9 mouse cellular contexts compared by ENCODE assay signal in genomic region chr3:23937299-23937698, GRCm38 (mm10).
DNase-seq lines count a peak whose midpoint lies in the region; ATAC-seq and TF ChIP-seq lines count a peak whose summit lies in the region.
"Had no signal": no experiment of that assay in that cellular context is flagged by ENCODE, and none has a peak within 500 bp of the region (broad histone marks: within the 10 kb centered on the region; RNA-seq: fewer than 3 reads in every experiment).

No protein-coding gene starts in this region.

- no peak; the same call in 1 of the 2 replicates for ATAC-seq in hindbrain, embryonic 14.5 days (ENCODE audit: low FRiP score)

- no peak for TF ChIP-seq CTCF in layer of hippocampus, adult 2 months (conservative IDR thresholded peaks at IDR 0.05)

- 39% methylated on average over 5 of the region's 5 CpGs for WGBS in hindbrain, embryonic 14.5 days
- 16% methylated on average over 5 of the region's 5 CpGs for WGBS in large intestine, adult 2 months

- no peak overlapping the region for H3K9ac ChIP-seq in hindbrain, embryonic 14.5 days
- H3K9ac ChIP-seq: liver, embryonic 14.5 days had no signal

- H3K36me3 ChIP-seq in hindbrain, embryonic 14.5 days (replicated peaks; ENCODE audit: control insufficient read depth, insufficient read depth), result no peaks in the 10 kb centered on the region

- H3K27me3 ChIP-seq in hindbrain, embryonic 14.5 days (ENCODE audit: control insufficient read depth, insufficient read depth, low read length), result no peaks in the 10 kb centered on the region

- H3K4me2 ChIP-seq in hindbrain, embryonic 14.5 days (replicated peaks), result no peak overlapping the region

- H3K27ac ChIP-seq in layer of hippocampus, adult 2 months, result no peak overlapping the region
- no peak overlapping the region for H3K27ac ChIP-seq in hindbrain, embryonic 14.5 days
- H3K27ac ChIP-seq: liver, embryonic 14.5 days had no signal

- 0 out of 2 replicates have a peak overlapping the region, but pooled peaks have one; percentile 17 for H3K4me3 ChIP-seq in layer of hippocampus, adult 2 months
- H3K4me3 ChIP-seq in hindbrain, embryonic 14.5 days (replicated peaks; ENCODE audit: low read length), result no peak overlapping the region

- no peak for DNase-seq in layer of hippocampus, adult 2 months (ENCODE audit: low spot score in 2 of 2)
- no peak for DNase-seq in layer of hippocampus, adult 11-12 months (ENCODE audit: low spot score)
- DNase-seq in embryo, embryonic 11 days, result peak; percentile 23
- peak; percentile 25 for DNase-seq in hindbrain, embryonic 14.5 days (ENCODE audit: low spot score)
- peak; percentile 61 for DNase-seq in large intestine, adult 2 months (ENCODE audit: low read depth, low spot score)
- no peak for DNase-seq in B cell, adult 2 months
- DNase-seq in frontal cortex, postnatal 36 days (ENCODE audit: low spot score in 2 of 2), result no peak
- DNase-seq: heart, postnatal 4 days had no signal

- no peaks in the 10 kb centered on the region for H3K9me3 ChIP-seq in hindbrain, embryonic 14.5 days (ENCODE audit: control insufficient read depth, low read length)

- no peaks in the 10 kb centered on the region for H3K4me1 ChIP-seq in hindbrain, embryonic 14.5 days (replicated peaks; ENCODE audit: control insufficient read depth, insufficient read depth, low read length)

Comparison
In these comparisons a context has a peak if more than half of its experiments do, and no peak if none do; other contexts are left out.
1. DNase-seq: peak in embryo, embryonic 11 days (single experiment), hindbrain, embryonic 14.5 days (single experiment) and large intestine, adult 2 months (single experiment); none in layer of hippocampus, adult 2 months (0 of 2), layer of hippocampus, adult 11-12 months (single experiment), B cell, adult 2 months (0 of 2) and frontal cortex, postnatal 36 days (0 of 2).